Mouse (Mus musculus): ENCODE results near the gene 1700069L16Rik. TPM values are rescaled to one million over a fixed set of nuclear protein-coding genes. Genes with fewer than 3 reads are reported as not detected.

The 1700069L16Rik gene
- polyA plus RNA-seq, 1 experiment from 2014 or later = not detected

- Histone ChIP-seq H3K27ac (peak overlapping the region; percentile 11), H3K36me3 (no peaks in the 10 kb centered on the region), H3K4me3 (no peak overlapping the region), H3K4me1 (peaks cover 10% of the 10 kb centered on the region; the same call in 1 of the 2 replicates), H3K9me3 (no peaks in the 10 kb centered on the region), H3K4me2 (no peak overlapping the region), H3K27me3 (no peaks in the 10 kb centered on the region), H3K9ac (no peak overlapping the region)
- WGBS = 46% methylated on average over 21 of the region's 21 CpGs
- no peak for ATAC-seq (ENCODE audit: borderline replicate concordance, extremely low read depth, low FRiP score, low TSS enrichment)
Measured at GRCm38 (mm10) chr5:113703803-113704585, 20.6 kb downstream of the 1700069L16Rik start.

DNA sequence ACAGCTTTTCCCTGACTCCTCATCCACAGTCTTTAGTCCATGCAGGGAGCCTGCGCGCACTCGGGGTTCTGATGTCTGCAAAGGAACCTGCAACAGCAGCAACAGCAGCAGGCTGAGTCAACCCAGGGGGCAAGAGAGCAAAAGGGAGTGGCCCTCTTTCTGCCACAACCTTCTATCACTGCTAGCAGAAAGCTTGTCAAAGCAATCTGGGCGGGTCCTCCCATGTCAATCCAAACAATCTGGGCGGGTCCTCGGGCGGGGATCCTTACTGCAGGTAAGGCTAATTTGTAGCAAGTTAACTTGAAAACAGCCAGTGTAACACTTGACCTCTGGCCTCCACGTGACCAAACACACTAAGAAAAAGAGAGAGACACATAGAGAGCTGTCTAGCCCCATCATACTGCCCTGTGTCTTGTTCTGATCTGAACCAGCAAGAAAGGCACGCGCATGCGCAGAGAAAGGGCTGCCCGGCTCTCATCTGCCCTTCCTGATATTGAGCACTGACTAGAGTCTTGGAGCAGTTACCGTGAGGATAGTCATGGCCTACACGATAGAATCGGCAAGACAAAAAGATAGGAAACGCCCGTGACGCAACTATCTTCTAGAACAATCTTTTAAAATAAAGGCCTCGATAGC, 24.1 kb downstream of the 1700069L16Rik start:
- H3K9ac ChIP-seq = no peak overlapping the region
- peaks cover 10% of the 10 kb centered on the region; the same call in 1 of the 2 replicates for H3K4me1 ChIP-seq
- 77% methylated on average over 19 of the region's 19 CpGs for WGBS

DNA sequence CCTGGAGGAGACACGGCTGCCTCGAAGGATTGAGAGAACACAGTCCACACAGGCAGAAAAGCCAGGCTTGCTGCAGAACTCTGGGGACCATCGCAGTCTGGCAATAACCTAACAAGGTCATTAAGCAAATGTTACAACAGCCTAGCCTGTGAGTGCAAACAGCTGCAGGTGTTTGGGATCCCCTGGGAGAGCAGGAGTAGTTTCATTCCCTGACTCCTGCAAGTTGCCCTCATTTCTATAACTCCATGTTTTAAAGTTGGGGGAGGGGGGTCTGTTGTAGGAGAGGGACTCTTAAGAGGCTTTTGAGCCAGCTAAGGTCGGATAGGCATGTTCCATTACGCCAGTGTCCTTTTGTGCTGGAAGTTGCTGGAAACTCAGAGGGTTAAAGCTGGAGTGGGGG, 30.2 kb downstream of the 1700069L16Rik start:
- Histone ChIP-seq H3K27me3 (no peaks in the 10 kb centered on the region), H3K36me3 (no peaks in the 10 kb centered on the region), H3K4me3 (no peak overlapping the region), H3K9ac (no peak overlapping the region), H3K4me1 (0 out of 2 replicates have a peak, but pooled peaks cover 7% of the 10 kb centered on the region), H3K4me2 (no peak overlapping the region), H3K27ac (no peak overlapping the region), H3K9me3 (no peaks in the 10 kb centered on the region)
- ATAC-seq (ENCODE audit: borderline replicate concordance, extremely low read depth, low FRiP score, low TSS enrichment) = no peak
- WGBS = 43% methylated on average over 5 of the region's 5 CpGs

More for the DNA sequence above, 24.1 kb downstream of the 1700069L16Rik start:
- no peaks in the 10 kb centered on the region for H3K27me3 ChIP-seq
- no peaks in the 10 kb centered on the region for H3K9me3 ChIP-seq
- ATAC-seq (ENCODE audit: borderline replicate concordance, extremely low read depth, low FRiP score, low TSS enrichment) = no peak
- H3K4me3 ChIP-seq = no peak overlapping the region
- H3K36me3 ChIP-seq = no peaks in the 10 kb centered on the region
- no peak overlapping the region for H3K4me2 ChIP-seq
- no peak overlapping the region for H3K27ac ChIP-seq

GRCm38 (mm10) chr5:113694000-113694399, 30.6 kb downstream of the 1700069L16Rik start:
- Histone ChIP-seq H3K4me1 (0 out of 2 replicates have a peak, but pooled peaks cover 7% of the 10 kb centered on the region), H3K36me3 (no peaks in the 10 kb centered on the region), H3K27me3 (no peaks in the 10 kb centered on the region), H3K4me3 (no peak overlapping the region), H3K9ac (no peak overlapping the region), H3K9me3 (no peaks in the 10 kb centered on the region), H3K27ac (no peak overlapping the region), H3K4me2 (no peak overlapping the region)
- WGBS = 51% methylated on average over 4 of the region's 4 CpGs
- no peak for ATAC-seq (ENCODE audit: borderline replicate concordance, extremely low read depth, low FRiP score, low TSS enrichment)

GRCm38 (mm10) chr5:113693196-113693755, 31.3 kb downstream of the 1700069L16Rik start:
- Histone ChIP-seq H3K9me3 (no peaks in the 10 kb centered on the region), H3K9ac (no peak overlapping the region), H3K36me3 (no peaks in the 10 kb centered on the region), H3K27ac (no peak overlapping the region), H3K27me3 (no peaks in the 10 kb centered on the region), H3K4me3 (no peak overlapping the region), H3K4me1 (0 out of 2 replicates have a peak, but pooled peaks cover 7% of the 10 kb centered on the region), H3K4me2 (no peak overlapping the region)
- no peak for ATAC-seq (ENCODE audit: borderline replicate concordance, extremely low read depth, low FRiP score, low TSS enrichment)
- WGBS = 86% methylated on average over 8 of the region's 8 CpGs

- Histone ChIP-seq H3K27ac (no peak overlapping the region), H3K9me3 (no peaks in the 10 kb centered on the region), H3K4me1 (0 out of 2 replicates have a peak, but pooled peaks cover 7% of the 10 kb centered on the region), H3K4me3 (no peak overlapping the region), H3K36me3 (no peaks in the 10 kb centered on the region), H3K4me2 (no peak overlapping the region), H3K9ac (no peak overlapping the region), H3K27me3 (no peaks in the 10 kb centered on the region)
- WGBS = 92% methylated on average over 2 of the region's 2 CpGs
- ATAC-seq (ENCODE audit: borderline replicate concordance, extremely low read depth, low FRiP score, low TSS enrichment) = no peak
Measured at GRCm38 (mm10) chr5:113690866-113691265, 33.7 kb downstream of the 1700069L16Rik start.

DNA sequence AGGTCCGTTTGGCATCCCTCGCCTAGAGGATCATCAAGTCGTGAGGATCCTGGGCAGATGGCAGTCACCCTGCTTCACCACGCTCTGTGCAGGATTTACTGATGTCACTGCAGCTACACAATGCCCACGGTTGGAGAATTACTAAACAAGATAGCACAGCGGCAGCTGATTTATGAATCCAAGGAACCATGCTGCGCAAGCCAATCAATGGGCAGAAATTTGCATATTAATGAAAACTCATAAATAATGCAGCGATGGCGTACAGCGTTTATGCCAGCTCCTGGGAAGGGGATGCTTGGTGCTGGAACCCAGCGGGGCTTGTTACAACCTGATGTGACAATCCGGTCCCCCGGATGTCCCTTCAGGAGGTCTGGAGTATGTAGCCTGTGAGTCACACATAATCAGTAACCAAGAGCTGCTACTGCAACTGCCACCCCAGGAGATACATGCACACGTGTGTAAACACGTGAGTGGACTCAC, 34.5 kb downstream of the 1700069L16Rik start:
- Histone ChIP-seq H3K4me2 (no peak overlapping the region), H3K27ac (no peak overlapping the region), H3K27me3 (no peaks in the 10 kb centered on the region), H3K4me3 (no peak overlapping the region), H3K9me3 (no peaks in the 10 kb centered on the region), H3K9ac (no peak overlapping the region), H3K36me3 (no peaks in the 10 kb centered on the region), H3K4me1 (0 out of 2 replicates have a peak, but pooled peaks cover 7% of the 10 kb centered on the region)
- 76% methylated on average over 15 of the region's 15 CpGs for WGBS
- no peak for ATAC-seq (ENCODE audit: borderline replicate concordance, extremely low read depth, low FRiP score, low TSS enrichment)

GRCm38 (mm10) chr5:113687514-113687913, 37.1 kb downstream of the 1700069L16Rik start:
- H3K4me1 ChIP-seq = no peaks in the 10 kb centered on the region
- H3K27ac ChIP-seq = no peak overlapping the region
- H3K36me3 ChIP-seq = no peaks in the 10 kb centered on the region
- no peaks in the 10 kb centered on the region for H3K27me3 ChIP-seq
- no peaks in the 10 kb centered on the region for H3K9me3 ChIP-seq
- no peak overlapping the region for H3K4me2 ChIP-seq
- no peak overlapping the region for H3K4me3 ChIP-seq
- ATAC-seq (ENCODE audit: borderline replicate concordance, extremely low read depth, low FRiP score, low TSS enrichment) = no peak
- 70% methylated on average over 5 of the region's 5 CpGs for WGBS
- H3K9ac ChIP-seq = no peak overlapping the region

DNA sequence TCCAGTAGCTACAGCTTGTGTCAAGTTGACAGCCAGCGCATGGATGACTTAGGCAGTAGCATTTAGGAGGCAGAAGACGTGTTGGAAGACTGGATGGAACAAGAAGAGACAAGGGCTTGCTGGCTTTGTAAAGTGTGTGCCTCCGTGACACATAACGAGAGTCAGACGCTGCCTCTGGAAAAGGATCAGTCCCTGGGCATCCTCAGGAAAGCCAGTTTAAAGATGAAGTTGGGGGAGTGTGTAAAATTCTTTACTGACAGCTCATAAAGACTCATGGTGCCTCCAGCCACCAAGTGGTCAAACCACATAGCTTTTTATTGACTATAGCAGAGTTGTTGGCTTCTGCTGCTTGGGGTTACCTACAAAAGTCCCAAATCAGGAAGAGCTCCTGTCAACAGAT, 39.1 kb downstream of the 1700069L16Rik start:
- ATAC-seq (ENCODE audit: borderline replicate concordance, extremely low read depth, low FRiP score, low TSS enrichment) = no peak
- 52% methylated on average over 5 of the region's 5 CpGs for WGBS
- Histone ChIP-seq H3K4me3 (no peak overlapping the region), H3K4me2 (no peak overlapping the region), H3K27me3 (no peaks in the 10 kb centered on the region), H3K36me3 (no peaks in the 10 kb centered on the region), H3K27ac (no peak overlapping the region), H3K9ac (no peak overlapping the region), H3K9me3 (no peaks in the 10 kb centered on the region), H3K4me1 (no peaks in the 10 kb centered on the region)

GRCm38 (mm10) chr5:113683246-113683645, 41.3 kb downstream of the 1700069L16Rik start:
- no peaks in the 10 kb centered on the region for H3K36me3 ChIP-seq
- ATAC-seq (ENCODE audit: borderline replicate concordance, extremely low read depth, low FRiP score, low TSS enrichment) = no peak
- no peak overlapping the region for H3K27ac ChIP-seq
- 70% methylated on average over 5 of the region's 5 CpGs for WGBS
- no peak overlapping the region for H3K4me3 ChIP-seq
- no peaks in the 10 kb centered on the region for H3K9me3 ChIP-seq
- no peak overlapping the region for H3K9ac ChIP-seq
- no peak overlapping the region for H3K4me2 ChIP-seq
- no peaks in the 10 kb centered on the region for H3K4me1 ChIP-seq
- H3K27me3 ChIP-seq = no peaks in the 10 kb centered on the region

DNA sequence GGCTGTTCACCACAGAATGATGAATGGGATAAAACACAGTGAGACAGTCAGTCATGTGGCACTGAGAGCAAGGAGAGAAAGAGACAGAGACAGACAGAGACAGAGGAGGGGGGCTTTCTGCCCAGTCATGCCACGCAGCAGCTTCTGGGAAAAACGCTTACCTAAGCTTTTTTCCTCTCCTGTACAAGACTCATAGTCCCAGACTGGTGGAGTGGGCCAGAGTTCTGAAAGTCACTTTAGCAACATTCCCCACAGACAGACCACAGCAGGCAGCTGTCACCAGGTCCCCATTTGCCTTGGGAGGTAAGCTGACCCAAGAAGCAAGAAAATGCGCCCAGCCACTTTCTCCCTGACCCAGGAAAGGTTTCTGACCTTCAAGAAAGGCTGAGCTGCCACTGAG, 42.1 kb downstream of the 1700069L16Rik start:
- Histone ChIP-seq H3K4me3 (no peak overlapping the region), H3K4me1 (no peaks in the 10 kb centered on the region), H3K9ac (no peak overlapping the region), H3K9me3 (no peaks in the 10 kb centered on the region), H3K27me3 (no peaks in the 10 kb centered on the region), H3K27ac (no peak overlapping the region), H3K4me2 (no peak overlapping the region), H3K36me3 (no peaks in the 10 kb centered on the region)
- ATAC-seq (ENCODE audit: borderline replicate concordance, extremely low read depth, low FRiP score, low TSS enrichment) = no peak
- 70% methylated on average over 3 of the region's 3 CpGs for WGBS

- H3K4me1 ChIP-seq = no peaks in the 10 kb centered on the region
- H3K4me3 ChIP-seq = no peak overlapping the region
- no peaks in the 10 kb centered on the region for H3K36me3 ChIP-seq
- 60% methylated on average over 14 of the region's 14 CpGs for WGBS
- no peak overlapping the region for H3K4me2 ChIP-seq
- no peaks in the 10 kb centered on the region for H3K27me3 ChIP-seq
- no peak for ATAC-seq (ENCODE audit: borderline replicate concordance, extremely low read depth, low FRiP score, low TSS enrichment)
- H3K27ac ChIP-seq = no peak overlapping the region
- H3K9me3 ChIP-seq = no peaks in the 10 kb centered on the region
- H3K9ac ChIP-seq = no peak overlapping the region
Measured at GRCm38 (mm10) chr5:113681219-113681618, 43.4 kb downstream of the 1700069L16Rik start.

Measured in lung, embryonic 15.5 days (tissue).